Mouse (Mus musculus) midbrain, embryonic 16.5 days (tissue): Measurements from ENCODE around the gene Elp5. TPM values are rescaled to one million over a fixed set of nuclear protein-coding genes. Genes with fewer than 3 reads are reported as not detected.
"Not testable (repeated sequence)": the region's sequence is repeated elsewhere in the genome, so short reads cannot be mapped to it uniquely, and the experiment has no call there.

Experiments used
- ATAC-seq: fragments of 200-750 bp; cut with Nextera tagmentation; 2 replicates; pipeline ENCODE4 v1.8.0; 2017; ENCODE audit warnings: moderate TSS enrichment
- H3K27ac ChIP-seq: fragments of 300-500 bp; sonication (generic); 2 replicates; pipeline ENCODE4 v1.5.1; 2014; ENCODE audit warnings: mild to moderate bottlenecking, low read length, mixed read lengths
- H3K27me3 ChIP-seq: fragments of 300-500 bp; sonication (generic); 2 replicates; pipeline ENCODE4 v1.6.1; 2014; ENCODE audit warnings: low read depth, low read length, mixed read lengths; ENCODE audit not compliant: control insufficient read depth, insufficient read depth
- H3K36me3 ChIP-seq: fragments of 300-500 bp; sonication (generic); 2 replicates; pipeline ENCODE4 v1.6.1; 2014; ENCODE audit warnings: mild to moderate bottlenecking, low read length, moderate library complexity, mixed read lengths; ENCODE audit not compliant: control insufficient read depth, insufficient read depth
- H3K4me1 ChIP-seq: fragments of 300-500 bp; sonication (generic); 2 replicates; pipeline ENCODE4 v1.6.1; 2014; ENCODE audit warnings: mild to moderate bottlenecking, low read length, mixed read lengths; ENCODE audit not compliant: control insufficient read depth, insufficient read depth
- H3K4me2 ChIP-seq: fragments of 300-500 bp; sonication (generic); 2 replicates; pipeline ENCODE4 v1.6.1; 2014; ENCODE audit warnings: mild to moderate bottlenecking, low read length, mixed read lengths
- H3K4me3 ChIP-seq: fragments of 300-500 bp; sonication (generic); 2 replicates; pipeline ENCODE4 v1.5.1; 2014; ENCODE audit warnings: low read depth, mild to moderate bottlenecking, low read length, moderate library complexity, mixed read lengths
- H3K9ac ChIP-seq: fragments of 300-500 bp; sonication (generic); 2 replicates; pipeline ENCODE4 v1.6.1; 2014; ENCODE audit warnings: low read depth, low read length, mixed read lengths
- H3K9me3 ChIP-seq: fragments of 300-500 bp; sonication (generic); replicated peaks from 2 replicates; pipeline ENCODE4 v1.6.1; 2014; ENCODE audit warnings: mild to moderate bottlenecking, low read length, mixed read lengths; ENCODE audit not compliant: control insufficient read depth, poor library complexity, severe bottlenecking
- WGBS: fragments of 180-500 bp; shearing (Covaris S2); extraction: QIAGEN DNeasy Blood & Tissue Kit; methylation state at CpG from one replicate; pipeline ENCODE4 v1.1.7; 2014; 5-methylcytosine and 5-hydroxymethylcytosine counted together
- polyA plus RNA-seq: library from polyadenylated mRNA; unstranded; fragments of >200 nt; fragmentation: Nextera tagmentation; extraction: Ambion mirVana; gene quantifications from 2 replicates; pipeline ENCODE4 v1.2.1, GENCODE M21; 2015

Gene Elp5
- polyA plus RNA-seq, 1 experiment from 2014 or later: 173 TPM

DNA sequence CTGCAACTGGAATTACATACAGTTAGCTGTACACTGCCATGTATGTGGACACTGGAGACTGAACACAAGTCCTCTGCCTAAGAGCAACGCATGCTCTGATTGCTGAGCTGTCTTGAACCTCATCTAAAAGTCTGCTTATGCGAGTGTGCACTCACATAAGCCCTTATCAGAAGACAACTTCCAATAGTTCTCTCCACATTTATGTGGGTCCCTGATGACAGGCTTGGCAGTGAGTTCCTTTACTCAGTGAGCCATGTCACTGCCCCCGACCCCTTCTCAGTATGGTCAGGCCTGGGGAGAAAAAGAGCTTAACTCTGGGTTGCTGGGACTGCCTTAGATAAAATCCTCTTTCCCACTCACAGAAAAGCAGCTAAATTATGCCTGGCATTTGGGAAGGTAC, 34.4 kb upstream of the Elp5 start, which contains the start of gene Dlg4:
Gene Dlg4, plus strand, starts transcription at position 274 of the 400 bp plus-strand sequence.
- Histone ChIP-seq H3K27me3 (no peaks in the 10 kb centered on the region), H3K4me2 (peak within 1 kb of the TSS; percentile 54), H3K4me3 (peak within 1 kb of the TSS; percentile 66), H3K36me3 (peaks cover 8% of the 10 kb centered on the region), H3K9me3 (no peaks in the 10 kb centered on the region), H3K9ac (peak within 1 kb of the TSS; percentile 82), H3K4me1 (peaks cover 37% of the 10 kb centered on the region), H3K27ac (peak within 1 kb of the TSS; percentile 94)
- ATAC-seq: no peak
- 50% methylated on average over 3 of the region's 3 CpGs for WGBS

DNA sequence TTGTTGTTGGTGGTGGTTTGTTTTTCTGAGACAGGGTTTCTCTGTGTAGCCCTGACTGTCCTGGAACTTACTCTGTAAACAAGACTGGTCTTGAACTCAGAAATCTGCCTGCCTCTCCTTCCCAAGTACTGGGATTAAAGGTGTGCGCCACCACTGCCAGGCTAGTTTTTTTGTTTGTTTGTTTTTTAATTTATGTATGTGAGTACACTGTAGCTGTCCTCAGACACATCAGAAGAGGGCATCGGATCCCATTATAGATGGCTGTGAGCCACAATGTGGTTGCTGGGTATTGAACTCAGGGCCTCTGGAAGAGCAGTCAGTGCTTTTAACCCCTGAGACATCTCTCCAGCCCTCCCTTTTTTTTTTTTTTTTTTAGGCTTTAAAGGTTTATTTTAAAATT, 33.9 kb upstream of the Elp5 start:
- not testable (repeated sequence) for H3K4me3 ChIP-seq, ATAC-seq, H3K9ac ChIP-seq, H3K27ac ChIP-seq, H3K9me3 ChIP-seq, H3K27me3 ChIP-seq, H3K4me2 ChIP-seq
- WGBS: 76% methylated on average over 2 of the region's 2 CpGs
- H3K4me1 ChIP-seq: peaks cover 37% of the 10 kb centered on the region
- H3K36me3 ChIP-seq: peaks cover 12% of the 10 kb centered on the region

- H3K9me3 ChIP-seq: no peaks in the 10 kb centered on the region
- H3K4me1 ChIP-seq: peaks cover 37% of the 10 kb centered on the region
- no peak overlapping the region for H3K9ac ChIP-seq
- no peak overlapping the region; the same call in 1 of the 2 replicates for H3K4me3 ChIP-seq
- peak overlapping the region; percentile 78 for H3K4me2 ChIP-seq
- 70% methylated on average over 6 of the region's 6 CpGs for WGBS
- no peaks in the 10 kb centered on the region for H3K27me3 ChIP-seq
- H3K27ac ChIP-seq: no peak overlapping the region
- H3K36me3 ChIP-seq: peaks cover 16% of the 10 kb centered on the region
- no peak for ATAC-seq
These were observed 33.4 kb upstream of the Elp5 start for GRCm38 (mm10) chr11:70015677-70016076.

DNA sequence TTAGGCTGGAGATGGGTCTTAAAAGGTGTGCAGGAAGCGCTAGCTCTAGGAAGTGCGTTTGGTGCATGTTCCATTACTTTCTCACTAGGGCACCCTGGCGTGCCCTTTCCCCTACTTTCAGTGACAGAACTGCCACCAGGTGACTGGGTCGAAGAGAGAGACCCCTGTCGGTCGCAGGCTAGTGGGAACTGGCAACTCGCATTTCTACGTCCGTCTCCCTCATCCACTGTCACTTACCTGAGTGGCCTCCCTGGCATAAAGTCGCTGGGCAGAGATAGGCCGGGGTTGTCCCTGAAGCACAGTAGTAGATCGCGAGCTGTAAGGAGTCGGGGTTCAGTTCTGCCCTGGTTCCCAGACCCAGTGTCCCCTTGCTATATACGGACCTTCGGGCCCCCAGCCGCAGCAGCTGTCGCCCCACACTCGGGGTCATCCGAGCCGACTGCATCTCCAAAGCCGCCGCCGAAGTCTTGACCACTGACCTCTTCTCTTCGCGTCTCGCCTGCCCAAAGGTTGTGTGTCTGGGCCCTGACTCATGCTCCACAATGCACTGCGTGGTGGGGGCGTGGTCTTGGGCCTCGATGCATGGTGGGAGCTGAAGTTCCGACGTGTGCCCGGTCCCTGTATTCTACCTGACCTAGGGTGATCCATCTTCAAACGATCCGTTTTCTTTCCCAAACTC, 32.7 kb upstream of the Elp5 start, which contains the start of gene Acadvl:
Gene Acadvl, minus strand, starts transcription at position 532 of the 679 bp plus-strand sequence.
- peak within 1 kb of the TSS; percentile 79 for H3K9ac ChIP-seq
- H3K36me3 ChIP-seq: peaks cover 22% of the 10 kb centered on the region
- H3K9me3 ChIP-seq: no peaks in the 10 kb centered on the region
- H3K4me2 ChIP-seq: peak within 1 kb of the TSS; percentile 78
- WGBS: under 1% methylated on average over 35 of the region's 35 CpGs
- peak within 1 kb of the TSS; percentile 54 for H3K4me3 ChIP-seq
- peak; percentile 83 for ATAC-seq
- peak within 1 kb of the TSS; percentile 81 for H3K27ac ChIP-seq
- no peaks in the 10 kb centered on the region for H3K27me3 ChIP-seq
- H3K4me1 ChIP-seq: peaks cover 31% of the 10 kb centered on the region

GRCm38 (mm10) chr11:70014051-70014450, 31.7 kb upstream of the Elp5 start:
- no peak overlapping the region for H3K4me3 ChIP-seq
- H3K4me1 ChIP-seq: peaks cover 23% of the 10 kb centered on the region
- ATAC-seq: no peak
- no peak overlapping the region for H3K27ac ChIP-seq
- H3K4me2 ChIP-seq: peak overlapping the region; percentile 78
- no peaks in the 10 kb centered on the region for H3K9me3 ChIP-seq
- H3K27me3 ChIP-seq: no peaks in the 10 kb centered on the region
- peaks cover 31% of the 10 kb centered on the region for H3K36me3 ChIP-seq
- 61% methylated on average over 5 of the region's 5 CpGs for WGBS
- H3K9ac ChIP-seq: no peak overlapping the region

DNA sequence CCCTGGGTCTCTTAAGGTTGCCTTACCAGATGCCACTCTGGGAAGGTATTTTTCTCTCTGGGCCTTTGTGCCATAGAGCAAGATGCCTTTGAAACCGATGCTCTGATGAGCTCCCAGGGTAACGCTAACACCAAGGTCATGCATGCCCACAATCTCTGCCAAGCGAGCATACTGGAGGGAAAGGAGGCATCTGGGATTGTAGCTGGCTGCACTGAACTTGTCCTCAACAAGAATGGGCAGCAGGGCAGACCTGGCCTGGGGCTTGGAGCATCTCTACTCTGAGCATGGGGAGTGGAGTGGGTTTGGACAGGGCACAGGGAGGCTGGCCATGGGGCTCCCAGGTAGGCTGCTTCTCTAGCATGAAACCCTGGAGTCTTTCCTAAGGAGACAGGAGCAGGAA, 31.1 kb upstream of the Elp5 start:
- no peak for ATAC-seq
- 88% methylated on average over 3 of the region's 3 CpGs for WGBS
- peaks cover 37% of the 10 kb centered on the region for H3K36me3 ChIP-seq
- no peaks in the 10 kb centered on the region for H3K27me3 ChIP-seq
- peaks cover 23% of the 10 kb centered on the region for H3K4me1 ChIP-seq
- no peaks in the 10 kb centered on the region for H3K9me3 ChIP-seq
- no peak overlapping the region for H3K4me2 ChIP-seq
- no peak overlapping the region for H3K9ac ChIP-seq
- no peak overlapping the region for H3K4me3 ChIP-seq
- no peak overlapping the region for H3K27ac ChIP-seq

DNA sequence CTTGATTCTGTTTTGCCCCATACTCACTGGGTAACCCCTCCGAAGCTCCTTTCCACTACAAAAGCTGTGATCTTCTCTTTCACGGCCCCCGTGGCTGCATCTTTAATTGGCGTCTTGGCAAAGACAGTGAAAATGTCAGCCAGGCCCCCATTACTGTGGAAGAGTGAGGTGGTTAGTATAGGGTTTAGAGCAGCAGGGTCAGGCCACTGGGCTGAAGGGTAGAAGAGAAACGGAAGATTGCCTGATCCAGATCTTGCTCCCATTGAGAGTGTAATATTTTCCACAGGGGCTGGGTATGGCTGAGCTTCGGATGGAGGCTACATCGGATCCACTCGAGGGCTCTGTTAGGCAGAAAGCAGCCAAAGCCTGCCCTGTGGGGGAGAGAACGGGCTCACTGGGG, 30.6 kb upstream of the Elp5 start:
- 85% methylated on average over 9 of the region's 9 CpGs for WGBS
- no peaks in the 10 kb centered on the region for H3K27me3 ChIP-seq
- H3K4me1 ChIP-seq: peaks cover 22% of the 10 kb centered on the region
- H3K9me3 ChIP-seq: no peaks in the 10 kb centered on the region
- no peak for ATAC-seq
- no peak overlapping the region for H3K4me2 ChIP-seq
- H3K9ac ChIP-seq: no peak overlapping the region
- H3K27ac ChIP-seq: no peak overlapping the region
- H3K4me3 ChIP-seq: no peak overlapping the region
- H3K36me3 ChIP-seq: peaks cover 41% of the 10 kb centered on the region

- ATAC-seq: no peak
- no peaks in the 10 kb centered on the region for H3K9me3 ChIP-seq
- no peak overlapping the region for H3K9ac ChIP-seq
- H3K27me3 ChIP-seq: no peaks in the 10 kb centered on the region
- H3K4me1 ChIP-seq: peaks cover 10% of the 10 kb centered on the region
- 76% methylated on average over 10 of the region's 10 CpGs for WGBS
- peaks cover 60% of the 10 kb centered on the region for H3K36me3 ChIP-seq
- no peak overlapping the region for H3K4me3 ChIP-seq
- no peak overlapping the region for H3K27ac ChIP-seq
- H3K4me2 ChIP-seq: no peak overlapping the region
These were observed 28.6 kb upstream of the Elp5 start for GRCm38 (mm10) chr11:70010961-70011360.

GRCm38 (mm10) chr11:70010548-70010947, 28.2 kb upstream of the Elp5 start:
- Histone ChIP-seq H3K9ac (no peak overlapping the region), H3K27me3 (no peaks in the 10 kb centered on the region), H3K4me1 (peaks cover 8% of the 10 kb centered on the region), H3K9me3 (no peaks in the 10 kb centered on the region), H3K4me2 (no peak overlapping the region), H3K4me3 (no peak overlapping the region), H3K27ac (no peak overlapping the region), H3K36me3 (peaks cover 63% of the 10 kb centered on the region)
- 90% methylated on average over 12 of the region's 12 CpGs for WGBS
- no peak for ATAC-seq
